In the genomic region with DNA sequence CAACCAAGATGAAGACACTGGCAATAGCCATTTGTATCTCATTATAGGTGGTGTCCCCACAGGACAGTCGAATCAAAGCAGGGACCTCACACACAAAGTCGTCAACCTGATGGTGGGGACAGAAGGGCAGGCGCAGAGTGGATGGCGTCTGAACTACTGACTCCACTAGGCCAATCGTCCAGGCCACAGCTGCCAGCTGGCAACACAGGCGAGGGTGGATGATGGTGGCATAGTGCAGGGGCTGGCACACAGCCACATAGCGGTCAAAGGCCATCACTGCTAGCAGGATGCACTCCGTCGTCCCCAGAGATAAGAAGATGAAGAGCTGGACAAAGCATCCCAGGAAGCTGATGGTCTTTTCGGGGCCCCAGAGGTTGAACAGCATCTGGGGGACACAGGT, we compare ENCODE assay signal across 25 mouse cellular contexts. TPM values are rescaled to one million over a fixed set of nuclear protein-coding genes. Genes with fewer than 3 reads are reported as not detected.
"Had no signal": no experiment of that assay in that cellular context is flagged by ENCODE, and none has a peak within 500 bp of the region (broad histone marks: within the 10 kb centered on the region; RNA-seq: fewer than 3 reads in every experiment).

No protein-coding gene starts in this region.

- H3K4me3 ChIP-seq: midbrain, embryonic 10.5 days; myocyte; neural tube, embryonic 13.5 days; neural tube, embryonic 15.5 days had no signal

- H3K9me3 ChIP-seq: midbrain, embryonic 10.5 days; neural tube, embryonic 13.5 days; neural tube, embryonic 15.5 days had no signal

- ATAC-seq: midbrain, embryonic 16.5 days had no signal

- DNase-seq: lung, adult 18-20 months; lung, embryonic 14.5 days; lung, postnatal 10 days; lung, postnatal 4 days; midbrain, embryonic 14.5 days; retina, postnatal 1 day; right cerebral cortex, postnatal 25 days; right cerebral cortex, postnatal 4 days; spleen, adult 18-20 months; thymus, adult 18-20 months; thymus, postnatal 14 days; thymus, postnatal 36 days had no signal

- H3K27ac ChIP-seq: midbrain, embryonic 10.5 days; neural tube, embryonic 13.5 days; neural tube, embryonic 15.5 days had no signal

- H3K4me1 ChIP-seq: midbrain, embryonic 10.5 days; neural tube, embryonic 13.5 days; neural tube, embryonic 15.5 days had no signal

- H3K4me2 ChIP-seq: lung, embryonic 14.5 days; neural tube, embryonic 13.5 days; neural tube, embryonic 15.5 days had no signal

- H3K36me3 ChIP-seq: midbrain, embryonic 10.5 days; neural tube, embryonic 13.5 days; neural tube, embryonic 15.5 days had no signal

- H3K9ac ChIP-seq: lung, embryonic 14.5 days; neural tube, embryonic 13.5 days; neural tube, embryonic 15.5 days had no signal

- H3K27me3 ChIP-seq: neural tube, embryonic 13.5 days; neural tube, embryonic 15.5 days had no signal

RNA-seq across cellular contexts. Expression of a gene that starts 2.8 kb away (rescaled TPM):
- total RNA-seq: megakaryocyte, adult 5-6 weeks; megakaryocyte-erythroid progenitor cell, adult 5-6 weeks had no signal
- polyA plus RNA-seq: lung, embryonic 14.5 days; lung, embryonic 16.5 days; midbrain, embryonic 10.5 days; midbrain, embryonic 14.5 days; midbrain, embryonic 16.5 days; myocyte; neural tube, embryonic 11.5 days; neural tube, embryonic 13.5 days; neural tube, embryonic 15.5 days; small intestine, adult 2 months; stomach, embryonic 14.5 days; stomach, embryonic 16.5 days; thymus, postnatal 0 days had no signal

RNA-seq across cellular contexts. Expression of a gene that starts 12.5 kb away (rescaled TPM):
- total RNA-seq: megakaryocyte, adult 5-6 weeks; megakaryocyte-erythroid progenitor cell, adult 5-6 weeks had no signal
- polyA plus RNA-seq: lung, embryonic 14.5 days; lung, embryonic 16.5 days; midbrain, embryonic 10.5 days; midbrain, embryonic 14.5 days; midbrain, embryonic 16.5 days; myocyte; neural tube, embryonic 11.5 days; neural tube, embryonic 13.5 days; neural tube, embryonic 15.5 days; small intestine, adult 2 months; stomach, embryonic 14.5 days; stomach, embryonic 16.5 days; thymus, postnatal 0 days had no signal

RNA-seq across cellular contexts. Expression of a gene that starts 34.3 kb away (rescaled TPM):
- total RNA-seq: megakaryocyte, adult 5-6 weeks; megakaryocyte-erythroid progenitor cell, adult 5-6 weeks had no signal
- polyA plus RNA-seq: lung, embryonic 14.5 days; lung, embryonic 16.5 days; midbrain, embryonic 10.5 days; midbrain, embryonic 14.5 days; midbrain, embryonic 16.5 days; myocyte; neural tube, embryonic 11.5 days; neural tube, embryonic 13.5 days; neural tube, embryonic 15.5 days; small intestine, adult 2 months; stomach, embryonic 14.5 days; stomach, embryonic 16.5 days; thymus, postnatal 0 days had no signal
